7 mouse cellular contexts compared by ENCODE assay signal in the genomic region with DNA sequence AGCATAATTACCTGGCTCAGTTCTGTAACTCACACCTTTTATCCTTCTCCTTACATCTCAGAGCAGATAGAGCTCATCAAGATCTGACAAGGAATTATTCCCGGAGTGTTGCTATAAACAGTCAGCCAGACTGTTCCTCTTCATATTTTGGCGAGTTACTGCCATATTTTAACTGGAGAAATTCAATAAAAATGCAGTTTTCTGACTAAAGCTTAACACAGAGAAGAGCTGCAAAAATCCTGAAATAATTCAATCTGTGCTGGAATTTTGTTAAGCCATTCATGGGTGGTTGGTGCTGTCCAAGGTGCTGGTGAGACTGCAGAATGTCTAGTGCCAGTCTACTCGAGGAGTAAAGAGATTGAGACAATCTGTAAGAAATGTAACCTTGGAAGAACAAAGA.
DNase-seq lines count a peak whose midpoint lies in the region; ATAC-seq and TF ChIP-seq lines count a peak whose summit lies in the region.

No protein-coding gene starts in this region.

- peak; percentile 11 to 32 for DNase-seq in left cerebral cortex, adult 9 months (ENCODE audit: low spot score in 2 of 2)
- DNase-seq in left cerebral cortex, adult 18-20 months (ENCODE audit: low spot score in 2 of 2): no peak
- peak; percentile 39 for DNase-seq in ZHBTc4 (ENCODE audit: low read depth, low spot score)
- DNase-seq in c-Kit-positive CD71-negative TER-119-negative erythroid progenitor cells, embryonic 14.5 days (ENCODE audit: low read depth): peak; percentile 0
- peak; percentile 71 for DNase-seq in limb, embryonic 10.5 days (ENCODE audit: low spot score)
- no peak for DNase-seq in thymus, adult 2 months

- no peaks in the 10 kb centered on the region for H3K9me3 ChIP-seq in limb, embryonic 10.5 days (replicated peaks)

- WGBS in limb, embryonic 10.5 days: 52% methylated on average over 3 of the region's 3 CpGs
- 46% methylated on average over 3 of the region's 3 CpGs for WGBS in thymus, adult 2 months

- no peaks in the 10 kb centered on the region for H3K27me3 ChIP-seq in limb, embryonic 10.5 days (ENCODE audit: low read depth, poor library complexity, severe bottlenecking)
- no peaks in the 10 kb centered on the region for H3K27me3 ChIP-seq in thymus, adult 2 months (ENCODE audit: control insufficient read depth, insufficient read depth, low read length)

- no peak overlapping the region for H3K4me3 ChIP-seq in limb, embryonic 10.5 days
- H3K4me3 ChIP-seq in thymus, adult 2 months (ENCODE audit: control insufficient read depth, insufficient read depth, low read length): no peak overlapping the region

- no peaks in the 10 kb centered on the region for H3K36me3 ChIP-seq in limb, embryonic 10.5 days
- H3K36me3 ChIP-seq in thymus, adult 2 months (ENCODE audit: control insufficient read depth, insufficient read depth, low read length): no peaks in the 10 kb centered on the region

- H3K27ac ChIP-seq in limb, embryonic 10.5 days: no peak overlapping the region
- H3K27ac ChIP-seq in thymus, adult 2 months (ENCODE audit: control insufficient read depth, insufficient read depth, low read length): no peak overlapping the region

- TF ChIP-seq POLR2A in thymus, adult 2 months (IDR thresholded peaks at IDR 0.05; ENCODE audit: control insufficient read depth, extremely low read depth, insufficient read depth, low read length, poor library complexity): no peak

- ATAC-seq in megakaryocyte progenitor cell, adult 5-6 weeks (replicated peaks; ENCODE audit: poor library complexity): no peak

- TF ChIP-seq CTCF in thymus, adult 2 months (IDR thresholded peaks at IDR 0.05; ENCODE audit: borderline replicate concordance, control insufficient read depth, extremely low read depth, insufficient read depth, low read length, poor library complexity): no peak

- H3K4me1 ChIP-seq in limb, embryonic 10.5 days: no peaks in the 10 kb centered on the region
- H3K4me1 ChIP-seq in thymus, adult 2 months (replicated peaks; ENCODE audit: control insufficient read depth, insufficient read depth, low read length): no peaks in the 10 kb centered on the region

Comparison
In these comparisons a context has a peak if more than half of its experiments do, and no peak if none do; other contexts are left out.
1. DNase-seq: peak in left cerebral cortex, adult 9 months (2 of 2), ZHBTc4 (single experiment), c-Kit-positive CD71-negative TER-119-negative erythroid progenitor cells, embryonic 14.5 days (single experiment) and limb, embryonic 10.5 days (single experiment); none in left cerebral cortex, adult 18-20 months (0 of 2) and thymus, adult 2 months (single experiment).